Mouse (Mus musculus) thymus, postnatal 14 days (tissue): Measurements from ENCODE around the gene St8sia2.

ENCODE experiments used
- DNase-seq: peaks from one replicate; pipeline ENCODE4 v3.0.0; 2021

Gene St8sia2

GRCm38 (mm10) chr7:73965164-73965563 is 48.3 kb downstream of the St8sia2 start:
- no peak for DNase-seq

DNA sequence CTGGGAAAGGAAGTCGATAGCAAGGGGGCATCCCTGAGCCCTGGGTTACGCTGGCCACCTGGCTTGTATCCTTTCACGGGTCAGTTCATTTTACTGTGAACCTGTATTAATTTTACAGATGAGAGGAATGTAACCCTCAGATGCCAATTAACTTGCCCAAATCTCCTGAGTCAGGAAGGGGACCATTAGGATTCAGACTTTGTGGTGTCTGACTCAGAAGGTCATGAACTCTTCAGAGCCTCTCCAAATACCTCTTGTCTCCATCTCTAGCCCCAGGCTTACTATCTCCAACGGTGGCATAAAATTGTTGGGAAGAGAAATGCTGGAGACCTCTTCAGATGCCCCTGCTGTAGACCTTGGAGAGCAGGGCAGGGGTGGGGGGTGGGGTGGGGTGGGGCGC is 51.1 kb downstream of the St8sia2 start:
- no peak for DNase-seq

- DNase-seq = no peak
These were observed 59.0 kb downstream of the St8sia2 start for GRCm38 (mm10) chr7:73954441-73954840.

GRCm38 (mm10) chr7:73953131-73953530 is 60.4 kb downstream of the St8sia2 start:
- DNase-seq = no peak

DNA sequence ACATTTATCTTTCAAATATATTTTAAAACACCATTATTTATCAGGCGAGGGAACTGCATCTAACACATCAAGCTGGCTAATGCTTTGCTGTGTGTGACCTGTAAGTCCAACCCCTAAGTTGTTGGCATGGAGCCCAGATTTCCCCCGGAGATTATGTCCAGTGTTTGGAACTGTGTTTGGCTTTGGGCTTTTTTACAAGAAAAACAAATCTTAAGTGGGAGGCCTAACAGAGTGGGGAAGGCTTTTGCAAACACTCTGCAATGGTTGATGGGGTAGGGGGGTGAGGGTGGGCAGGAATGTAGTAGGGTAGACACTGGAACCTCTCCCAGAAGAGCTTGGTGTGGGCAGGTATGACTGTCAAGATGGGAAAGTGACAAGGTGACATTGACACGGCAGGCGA is 71.8 kb downstream of the St8sia2 start:
- DNase-seq = no peak

GRCm38 (mm10) chr7:73939236-73939635 is 74.3 kb downstream of the St8sia2 start:
- no peak for DNase-seq

DNA sequence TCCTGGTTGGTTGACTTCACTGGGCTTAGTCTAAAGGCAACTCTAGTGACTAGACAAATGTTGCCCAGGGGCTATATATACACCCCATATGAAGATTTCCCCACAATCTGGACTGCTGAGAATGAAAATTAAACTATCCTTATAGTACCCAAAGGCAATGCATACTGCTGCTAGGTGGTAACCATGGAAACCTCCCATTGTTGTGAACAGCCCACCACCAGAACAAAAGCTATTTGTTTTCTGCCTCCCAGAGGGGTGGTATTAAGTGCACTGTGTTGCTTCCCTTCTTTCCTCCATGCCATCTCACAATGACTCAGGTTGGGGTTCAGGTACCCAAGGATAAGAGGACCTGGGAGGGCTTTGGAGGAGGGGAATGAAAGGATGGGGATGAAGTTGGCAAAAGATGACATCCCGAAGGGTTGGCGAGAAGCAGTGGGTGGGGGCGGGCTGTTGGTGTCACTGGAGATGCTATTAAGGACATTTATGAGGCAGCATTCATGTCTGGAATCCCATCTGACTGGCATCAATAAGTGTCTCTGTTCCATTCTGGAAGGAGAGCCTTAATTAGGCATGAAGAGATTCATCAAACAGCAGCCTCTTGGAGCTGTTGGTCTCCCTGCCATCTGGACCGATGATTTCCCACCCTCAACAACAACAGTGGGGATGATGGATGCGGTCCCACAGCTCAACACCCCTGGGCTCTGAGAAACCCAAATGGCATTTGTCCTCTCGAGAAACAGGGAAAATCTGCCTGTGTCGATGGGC is 75.3 kb downstream of the St8sia2 start:
- no peak for DNase-seq

- DNase-seq = no peak
These were observed 77.4 kb downstream of the St8sia2 start for GRCm38 (mm10) chr7:73936119-73936518.

- DNase-seq = no peak
These were observed 77.8 kb downstream of the St8sia2 start for GRCm38 (mm10) chr7:73935703-73936102.

- no peak for DNase-seq
These were observed 80.5 kb downstream of the St8sia2 start for GRCm38 (mm10) chr7:73933036-73933435.

- DNase-seq = no peak
These were observed 92.5 kb downstream of the St8sia2 start for GRCm38 (mm10) chr7:73920921-73921485.

DNA sequence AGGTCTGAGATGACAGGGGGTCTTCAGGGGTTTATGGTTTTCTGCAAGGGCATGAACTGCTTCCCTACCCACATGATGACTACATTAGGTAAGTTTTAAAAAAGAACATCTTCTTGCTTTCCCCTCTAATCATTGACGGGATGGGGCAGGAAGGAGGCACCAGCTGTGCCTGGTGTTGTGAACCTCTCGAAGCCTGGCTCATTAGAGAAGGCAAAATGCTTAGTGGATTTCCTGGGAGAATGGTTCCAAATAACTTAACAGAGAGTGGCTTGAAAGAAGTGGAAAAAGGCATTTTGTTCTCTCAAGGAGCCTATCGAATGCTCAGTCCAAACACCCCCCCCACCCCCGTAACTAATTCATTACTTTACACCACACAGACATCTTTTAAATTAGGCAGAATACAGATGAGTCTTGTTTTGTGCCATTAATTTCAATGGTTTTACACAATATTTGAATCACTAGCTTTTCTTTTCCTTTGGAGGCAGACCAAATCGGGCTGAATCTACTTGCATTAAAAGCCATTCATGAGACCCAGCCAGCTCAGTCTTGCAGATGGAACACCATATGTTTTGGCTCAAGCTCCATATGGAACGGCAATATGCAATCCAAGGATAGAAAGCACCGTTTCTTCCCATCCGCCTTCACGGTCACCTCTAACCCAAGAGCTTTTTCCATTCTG is 95.7 kb downstream of the St8sia2 start:
- no peak for DNase-seq

DNA sequence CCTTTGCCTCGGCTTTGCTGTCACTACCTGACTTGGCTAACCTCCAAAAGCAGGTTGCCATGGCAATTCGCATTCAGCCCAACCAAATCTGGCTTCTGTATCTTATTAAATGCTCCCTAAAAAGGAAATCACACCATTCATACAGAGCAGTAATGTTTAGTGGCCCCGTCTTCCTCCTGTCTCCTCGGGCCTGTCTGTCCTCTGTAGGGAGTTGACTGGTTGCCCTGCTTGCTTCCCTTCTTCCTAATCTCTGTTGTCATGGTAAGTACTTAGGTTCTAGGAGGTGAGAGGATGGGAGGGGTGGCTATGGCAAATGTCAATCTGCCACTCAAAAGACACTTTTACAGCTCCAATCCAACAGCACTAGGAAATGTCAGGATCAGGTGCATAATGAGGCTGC is 101.6 kb downstream of the St8sia2 start:
- DNase-seq = no peak

GRCm38 (mm10) chr7:73910843-73911242 is 102.6 kb downstream of the St8sia2 start:
- DNase-seq = no peak

DNA sequence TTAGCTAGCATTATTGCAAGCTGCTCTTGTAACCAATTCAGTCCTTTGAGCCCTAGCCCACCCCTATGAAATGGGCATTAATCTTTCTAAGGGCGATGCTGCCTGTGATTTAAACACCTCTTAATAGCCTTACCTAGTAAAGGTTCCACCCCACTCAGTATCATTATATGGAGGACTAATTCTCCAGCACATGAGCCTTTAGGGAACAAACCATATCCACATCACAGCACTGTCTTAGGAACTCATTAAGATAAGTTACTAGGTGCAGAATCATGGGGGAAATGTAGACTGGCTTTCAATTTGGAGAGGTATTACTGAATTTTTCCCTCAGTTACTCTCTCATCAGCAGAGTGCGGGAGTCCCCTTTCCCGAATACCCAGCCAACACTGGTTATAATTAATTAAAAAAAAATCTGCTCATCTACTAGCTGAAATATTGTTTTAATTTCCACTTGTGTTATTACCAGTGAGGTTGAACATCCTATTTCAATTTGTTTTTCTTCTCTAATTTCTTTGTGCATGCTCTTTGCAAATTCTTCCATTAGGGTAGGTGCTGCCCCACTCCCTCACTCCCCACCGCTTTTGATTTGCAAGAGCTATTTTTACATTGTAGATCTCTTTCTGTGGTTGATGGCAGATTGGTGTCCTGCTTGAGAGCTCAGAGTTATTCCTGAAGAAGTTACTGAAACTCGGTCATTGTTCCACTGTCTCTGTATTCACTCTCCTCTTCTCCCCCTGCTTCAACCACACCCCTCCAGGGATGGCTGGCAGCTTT is 103.9 kb downstream of the St8sia2 start:
- no peak for DNase-seq

GRCm38 (mm10) chr7:73894506-73894905 is 119.0 kb downstream of the St8sia2 start:
- no peak for DNase-seq

GRCm38 (mm10) chr7:73891830-73892229 is 121.7 kb downstream of the St8sia2 start:
- DNase-seq = no peak

DNA sequence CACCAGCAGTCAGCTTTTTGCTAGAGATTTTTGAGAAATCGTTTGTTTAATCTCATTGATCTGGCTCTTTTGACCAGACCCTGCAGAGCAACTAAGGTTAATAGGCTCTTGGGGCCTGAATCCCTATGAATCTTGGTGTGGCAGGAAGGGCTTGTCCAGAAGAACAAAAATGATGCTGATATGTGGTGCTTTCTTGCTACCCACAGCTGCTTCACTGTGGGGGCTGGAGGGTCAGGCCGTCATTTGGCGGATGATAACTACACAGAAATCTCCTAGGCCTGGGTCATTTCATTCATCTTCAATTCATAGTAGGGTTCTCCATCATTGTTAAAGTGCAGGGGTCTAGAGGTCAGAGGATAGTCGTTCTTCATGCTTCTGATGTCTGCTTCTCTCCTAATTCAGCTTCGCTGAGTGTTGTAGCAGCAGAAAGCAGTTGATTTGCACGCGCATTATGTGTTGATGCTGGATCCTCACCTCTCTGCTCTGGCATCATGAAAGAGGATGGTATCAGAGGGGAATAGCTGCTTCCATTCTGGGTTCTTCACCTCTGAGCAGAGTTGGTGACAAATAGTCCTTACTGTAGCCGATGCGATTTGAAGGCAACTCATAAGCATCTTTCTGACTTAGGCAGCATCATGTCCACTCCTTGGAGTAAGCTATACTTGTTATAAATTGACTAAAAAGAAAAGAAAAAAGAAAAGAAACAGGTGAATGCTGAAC is 122.4 kb downstream of the St8sia2 start:
- DNase-seq = no peak

GRCm38 (mm10) chr7:73890466-73890865 is 123.0 kb downstream of the St8sia2 start:
- DNase-seq = no peak
